Mouse (Mus musculus): ENCODE measurements at regions not wholly inside any gene's neighbourhood (a gene's known extent, or its start where the extent isn't known, plus 50 kb on each side); places are given as distances from the start of the nearest gene placed in this dataset.

DNA sequence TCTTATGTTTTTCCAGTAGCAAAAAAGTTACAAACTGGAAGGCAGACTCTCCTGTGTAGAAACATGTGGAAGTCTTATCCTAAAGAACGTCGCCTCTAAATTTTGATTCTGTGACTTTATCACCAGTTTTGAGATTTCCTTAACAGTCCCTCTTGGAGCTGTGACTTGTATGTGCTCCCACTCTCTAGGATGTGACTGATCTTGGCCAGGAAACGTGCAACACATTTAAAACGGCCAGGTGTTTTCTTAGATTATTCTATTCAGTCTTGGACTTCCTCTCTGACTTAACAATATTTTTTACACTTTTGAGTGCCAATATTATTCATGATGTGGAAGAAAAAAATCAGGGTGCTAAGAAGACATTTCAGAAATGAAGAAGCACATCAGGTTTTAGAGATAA, 91.2 kb upstream of the Clec14a start:
- TF ChIP-seq JUND (conservative IDR thresholded peaks at IDR 0.05; ENCODE audit: low read depth, low read length) (no peak), GABPA (IDR thresholded peaks at IDR 0.05; ENCODE audit: insufficient replicate concordance, low read depth, low read length) (no peak)
- Histone ChIP-seq H3K4me3 (replicated peaks in 1 of 3; ENCODE audit: low read depth in 2 of 3, low read length in 2 of 3, poor library complexity in 1 of 3) (no peak overlapping the region), H3K79me2 (replicated peaks; ENCODE audit: control insufficient read depth, extremely low read depth, insufficient read depth, poor library complexity, severe bottlenecking) (no peaks in the 10 kb centered on the region), H3K4me1 (ENCODE audit: control insufficient read depth in 1 of 2, insufficient read depth in 2 of 2) (peaks cover 0 to 7% of the 10 kb centered on the region in 2 experiments; a peak in 1 of 4 replicates), H3K27ac (ENCODE audit: insufficient read depth, low read depth) (no peak overlapping the region), H3K4me2 (ENCODE audit: insufficient read depth, low read depth, poor library complexity, severe bottlenecking) (no peak overlapping the region), H3K9ac (ENCODE audit: insufficient read depth, low read depth) (no peak overlapping the region), H3K27me3 (replicated peaks) (no peaks in the 10 kb centered on the region), H3K36me3 (replicated peaks in 1 of 2; ENCODE audit: control insufficient read depth in 1 of 2, insufficient read depth in 1 of 2, low read length in 1 of 2) (no peaks in the 10 kb centered on the region), H3K9me3 (replicated peaks; ENCODE audit: low read length) (no peaks in the 10 kb centered on the region)
- dilution Hi-C loops (cut with MboI; ENCODE audit: extremely low pct_ligation_motif_present, extremely low pct_unique_long_range_greater_than_20kb, low sequenced_read_pairs): no loop called here
- in situ Hi-C loops (cut with MboI; ENCODE audit: low pct_ligation_motif_present, low pct_unique_long_range_greater_than_20kb, low sequenced_read_pairs): no loop called here
- DNase-seq (ENCODE audit: extremely low read depth): no peak

DNA sequence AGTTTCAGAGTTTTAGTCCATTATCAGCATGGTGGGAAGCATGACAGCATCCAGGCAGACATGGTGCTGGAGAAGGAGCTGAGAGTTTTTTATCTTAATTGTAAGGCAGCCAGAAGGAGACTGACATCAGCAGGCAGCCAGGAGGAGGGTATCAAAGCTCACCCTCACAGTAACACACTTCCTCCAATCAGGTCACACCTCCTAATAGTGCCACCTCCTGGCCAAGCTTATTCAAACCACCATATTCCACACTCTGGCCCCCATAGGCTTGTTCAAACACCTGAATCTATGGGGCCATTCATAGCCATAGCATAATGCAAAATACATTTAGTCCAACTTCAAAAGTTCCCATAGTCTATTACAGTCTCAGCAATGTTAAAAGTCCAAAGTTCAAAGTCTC, 65.1 kb upstream of the Clec14a start:
- Histone ChIP-seq H3K9ac (ENCODE audit: insufficient read depth, low read depth) (no peak overlapping the region), H3K4me1 (ENCODE audit: control insufficient read depth in 1 of 2, insufficient read depth in 2 of 2) (no peaks in the 10 kb centered on the region), H3K79me2 (replicated peaks; ENCODE audit: control insufficient read depth, extremely low read depth, insufficient read depth, poor library complexity, severe bottlenecking) (no peaks in the 10 kb centered on the region), H3K4me3 (replicated peaks in 1 of 3; ENCODE audit: low read depth in 2 of 3, low read length in 2 of 3, poor library complexity in 1 of 3) (no peak overlapping the region), H3K4me2 (ENCODE audit: insufficient read depth, low read depth, poor library complexity, severe bottlenecking) (no peak overlapping the region), H3K27me3 (replicated peaks) (no peaks in the 10 kb centered on the region), H3K36me3 (replicated peaks in 1 of 2; ENCODE audit: control insufficient read depth in 1 of 2, insufficient read depth in 1 of 2, low read length in 1 of 2) (no peaks in the 10 kb centered on the region), H3K27ac (ENCODE audit: insufficient read depth, low read depth) (no peak overlapping the region), H3K9me3 (replicated peaks; ENCODE audit: low read length) (no peaks in the 10 kb centered on the region)
- dilution Hi-C loops (cut with MboI; ENCODE audit: extremely low pct_ligation_motif_present, extremely low pct_unique_long_range_greater_than_20kb, low sequenced_read_pairs): no loop called here
- TF ChIP-seq HCFC1 (IDR thresholded peaks at IDR 0.05; ENCODE audit: low read depth, low read length) (no peak), SMC3 (IDR thresholded peaks at IDR 0.05; ENCODE audit: low read depth, low read length) (peak; percentile 26; the same call in 1 of the 2 replicates), KAT2A (IDR thresholded peaks at IDR 0.05; ENCODE audit: insufficient replicate concordance, low read length) (no peak), CTCF (conservative IDR thresholded peaks at IDR 0.05 in 1 of 2, IDR thresholded peaks at IDR 0.05 in 1 of 2; ENCODE audit: low read depth in 2 of 2, low read length in 2 of 2) (peak in 1 of 2 experiments; percentile 21; a peak in 1 of 4 replicates)
- DNase-seq (ENCODE audit: extremely low read depth): peak; percentile 39
- in situ Hi-C loops (cut with MboI; ENCODE audit: low pct_ligation_motif_present, low pct_unique_long_range_greater_than_20kb, low sequenced_read_pairs): no loop called here

DNA sequence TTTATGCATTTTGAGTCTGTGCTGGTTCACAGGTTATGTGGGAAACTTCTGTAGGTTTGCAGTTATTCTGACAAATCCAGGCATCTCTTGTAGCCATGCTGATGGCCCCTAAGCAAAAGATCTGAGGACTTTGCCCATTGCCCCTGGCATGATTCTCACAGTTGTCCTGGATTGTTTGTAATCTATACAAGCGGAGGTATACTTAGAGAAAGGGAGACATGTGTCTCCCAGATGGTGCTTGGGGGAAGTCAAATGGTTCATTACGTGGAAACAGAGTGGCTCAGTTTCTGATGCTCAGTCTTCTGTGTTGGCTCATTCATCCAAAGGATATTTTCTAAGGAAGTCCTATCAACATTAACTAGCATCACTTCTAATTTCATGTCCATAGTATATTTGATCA, 60.8 kb upstream of the Clec14a start:
- Histone ChIP-seq H3K4me3 (replicated peaks in 1 of 3; ENCODE audit: low read depth in 2 of 3, low read length in 2 of 3, poor library complexity in 1 of 3) (no peak overlapping the region), H3K27ac (ENCODE audit: insufficient read depth, low read depth) (no peak overlapping the region), H3K9ac (ENCODE audit: insufficient read depth, low read depth) (no peak overlapping the region), H3K36me3 (replicated peaks in 1 of 2; ENCODE audit: control insufficient read depth in 1 of 2, insufficient read depth in 1 of 2, low read length in 1 of 2) (no peaks in the 10 kb centered on the region), H3K9me3 (replicated peaks; ENCODE audit: low read length) (no peaks in the 10 kb centered on the region), H3K79me2 (replicated peaks; ENCODE audit: control insufficient read depth, extremely low read depth, insufficient read depth, poor library complexity, severe bottlenecking) (no peaks in the 10 kb centered on the region), H3K27me3 (replicated peaks) (no peaks in the 10 kb centered on the region), H3K4me1 (ENCODE audit: control insufficient read depth in 1 of 2, insufficient read depth in 2 of 2) (no peaks in the 10 kb centered on the region), H3K4me2 (ENCODE audit: insufficient read depth, low read depth, poor library complexity, severe bottlenecking) (no peak overlapping the region)
- in situ Hi-C loops (cut with MboI; ENCODE audit: low pct_ligation_motif_present, low pct_unique_long_range_greater_than_20kb, low sequenced_read_pairs) (no loop called here), dilution Hi-C loops (cut with MboI; ENCODE audit: extremely low pct_ligation_motif_present, extremely low pct_unique_long_range_greater_than_20kb, low sequenced_read_pairs) (no loop called here)
- no peak for DNase-seq (ENCODE audit: extremely low read depth)
- TF ChIP-seq ZMIZ1 (IDR thresholded peaks at IDR 0.05; ENCODE audit: low read depth, low read length) (no peak), JUN (IDR thresholded peaks at IDR 0.05; ENCODE audit: insufficient read depth, low read depth, low read length) (no peak), RAD21 (IDR thresholded peaks at IDR 0.05; ENCODE audit: low read depth, low read length) (no peak), ZKSCAN1 (IDR thresholded peaks at IDR 0.05; ENCODE audit: borderline replicate concordance, low read depth, low read length) (no peak), MXI1 (IDR thresholded peaks at IDR 0.05; ENCODE audit: low read depth, low read length) (no peak), NRF1 (IDR thresholded peaks at IDR 0.05; ENCODE audit: low read depth, low read length) (no peak), HCFC1 (IDR thresholded peaks at IDR 0.05; ENCODE audit: low read depth, low read length) (no peak), IRF4 (IDR thresholded peaks at IDR 0.05; ENCODE audit: low read depth, low read length) (no peak), GABPA (IDR thresholded peaks at IDR 0.05; ENCODE audit: insufficient replicate concordance, low read depth, low read length) (no peak), SMC3 (IDR thresholded peaks at IDR 0.05; ENCODE audit: low read depth, low read length) (no peak), RCOR1 (conservative IDR thresholded peaks at IDR 0.05; ENCODE audit: low read depth, low read length) (no peak), SIN3A (IDR thresholded peaks at IDR 0.05; ENCODE audit: low read length) (no peak), CTCF (conservative IDR thresholded peaks at IDR 0.05 in 1 of 2, IDR thresholded peaks at IDR 0.05 in 1 of 2; ENCODE audit: low read depth in 2 of 2, low read length in 2 of 2) (no peak), USF2 (conservative IDR thresholded peaks at IDR 0.05; ENCODE audit: low read depth, low read length) (no peak), MAFK (IDR thresholded peaks at IDR 0.05; ENCODE audit: insufficient replicate concordance, low read length) (no peak)
